ENCODE assay signal across 9 mouse cellular contexts in the genomic region with DNA sequence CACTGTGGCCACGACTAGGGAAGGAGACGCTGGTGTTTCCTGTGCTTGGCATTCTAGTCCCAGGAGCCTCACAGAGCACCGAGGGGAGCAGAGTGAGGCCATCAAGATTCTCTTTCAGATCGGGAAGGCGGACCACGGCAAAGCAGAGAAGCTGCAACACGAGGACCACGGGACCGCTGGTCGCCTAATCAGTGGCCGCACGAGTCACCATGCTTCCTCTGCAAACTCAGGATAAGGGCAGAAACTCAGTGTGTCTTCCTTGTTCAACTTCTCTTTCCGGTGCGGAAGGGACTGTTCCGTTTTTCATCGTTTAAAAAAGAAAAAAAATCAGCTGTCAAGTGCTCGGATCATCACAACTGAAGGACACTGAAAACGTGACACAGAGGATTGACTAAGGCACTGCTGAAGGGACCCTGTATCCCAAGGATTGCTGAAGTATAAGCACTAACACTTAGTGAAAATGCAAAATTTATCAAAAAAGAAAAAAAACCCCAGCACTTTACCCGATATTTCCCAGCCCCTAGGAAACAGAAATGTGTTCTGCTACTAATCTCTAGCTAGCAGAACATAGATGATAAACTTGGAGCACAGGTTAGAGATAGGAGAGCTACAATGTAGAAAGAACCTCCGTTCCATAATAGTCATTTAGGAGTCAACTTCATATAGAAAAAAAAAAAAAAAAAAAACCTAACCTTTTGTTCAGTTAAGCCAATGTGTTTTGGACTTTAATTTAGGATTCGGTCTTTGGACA.
DNase-seq lines count a peak whose midpoint lies in the region; TF ChIP-seq lines count a peak whose summit lies in the region.
"Had no signal": no experiment of that assay in that cellular context is flagged by ENCODE, and none has a peak within 500 bp of the region (broad histone marks: within the 10 kb centered on the region; RNA-seq: fewer than 3 reads in every experiment).

No protein-coding gene starts in this region.

- H3K36me3 ChIP-seq in erythroblast, embryonic 14.5 days (ENCODE audit: control insufficient read depth), result no peaks in the 10 kb centered on the region; the same call in 1 of the 2 replicates

- H3K27ac ChIP-seq in gastrocnemius, adult 2 months, result no peak overlapping the region; the same call in 1 of the 2 replicates

- intact Hi-C loops in gastrocnemius, adult 2 months (cut with DNase I), result no loop called here

- DNase-seq in gastrocnemius, adult 2 months, result peak; percentile 26
- DNase-seq in gastrocnemius, postnatal 4 days (ENCODE audit: low spot score in 2 of 2), result no peak
- peak; percentile 80 for DNase-seq in liver
- peak; percentile 17 for DNase-seq in spleen, adult 12 weeks (ENCODE audit: low spot score)
- DNase-seq in left cerebral cortex, adult 18-20 months (ENCODE audit: low spot score in 2 of 2), result no peak
- DNase-seq in gastrocnemius, adult 18-20 months (ENCODE audit: low spot score), result no peak
- no peak for DNase-seq in testis, postnatal 10 days (ENCODE audit: low spot score)
- DNase-seq: gastrocnemius, postnatal 25 days had no signal

- H3K4me1 ChIP-seq in erythroblast, embryonic 14.5 days (ENCODE audit: control insufficient read depth), result peaks cover 52% of the 10 kb centered on the region

- no peak for TF ChIP-seq CTCF in gastrocnemius, adult 2 months (IDR thresholded peaks at IDR 0.05)

- H3K9me3 ChIP-seq in erythroblast, embryonic 14.5 days (ENCODE audit: control insufficient read depth, low read length), result no peaks in the 10 kb centered on the region

- H3K27me3 ChIP-seq in erythroblast, embryonic 14.5 days (ENCODE audit: control insufficient read depth), result no peaks in the 10 kb centered on the region

- no peak overlapping the region for H3K4me3 ChIP-seq in gastrocnemius, adult 2 months
- H3K4me3 ChIP-seq in erythroblast, embryonic 14.5 days (replicated peaks), result peak overlapping the region; percentile 60

Comparison
In these comparisons a context has a peak if more than half of its experiments do, and no peak if none do; other contexts are left out.
1. DNase-seq: peak in gastrocnemius, adult 2 months (single experiment), liver (single experiment) and spleen, adult 12 weeks (single experiment); none in gastrocnemius, postnatal 4 days (0 of 2), left cerebral cortex, adult 18-20 months (0 of 2), gastrocnemius, adult 18-20 months (single experiment) and testis, postnatal 10 days (single experiment).